Mouse (Mus musculus): ENCODE results near the gene Shroom3.

Gene Shroom3

GRCm38 (mm10) chr5:92751488-92751887, 68.3 kb downstream of the Shroom3 start:
- DNase-seq (ENCODE audit: low read depth, low spot score), result no peak

- no peak for DNase-seq (ENCODE audit: low read depth, low spot score)
These were observed 72.1 kb downstream of the Shroom3 start for GRCm38 (mm10) chr5:92755241-92755775.

- DNase-seq (ENCODE audit: low read depth, low spot score), result no peak
These were observed 76.0 kb downstream of the Shroom3 start for GRCm38 (mm10) chr5:92759156-92759745.

DNA sequence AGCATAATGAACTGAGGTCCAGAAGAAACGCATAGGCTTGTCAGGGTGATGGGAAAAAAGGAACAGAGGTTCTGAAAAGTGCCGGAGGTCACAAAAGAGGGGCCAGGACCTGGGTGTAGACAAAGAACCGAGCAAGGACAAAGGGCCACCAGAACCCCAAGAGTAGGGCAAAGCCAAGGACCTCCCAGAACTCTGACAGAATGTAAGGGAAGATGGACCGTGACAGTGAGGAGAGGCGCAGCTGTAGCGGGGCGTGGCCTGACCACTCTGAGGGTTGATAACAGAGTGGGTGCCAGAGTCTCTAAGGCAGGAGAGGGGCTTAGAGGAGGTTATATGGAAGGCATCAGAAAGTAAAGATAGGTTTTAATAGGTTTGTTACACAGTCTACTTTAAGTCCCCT, 77.3 kb downstream of the Shroom3 start:
- no peak for DNase-seq (ENCODE audit: low read depth, low spot score)

- DNase-seq (ENCODE audit: low read depth, low spot score), result no peak
These were observed 78.5 kb downstream of the Shroom3 start for GRCm38 (mm10) chr5:92761615-92762353.

DNA sequence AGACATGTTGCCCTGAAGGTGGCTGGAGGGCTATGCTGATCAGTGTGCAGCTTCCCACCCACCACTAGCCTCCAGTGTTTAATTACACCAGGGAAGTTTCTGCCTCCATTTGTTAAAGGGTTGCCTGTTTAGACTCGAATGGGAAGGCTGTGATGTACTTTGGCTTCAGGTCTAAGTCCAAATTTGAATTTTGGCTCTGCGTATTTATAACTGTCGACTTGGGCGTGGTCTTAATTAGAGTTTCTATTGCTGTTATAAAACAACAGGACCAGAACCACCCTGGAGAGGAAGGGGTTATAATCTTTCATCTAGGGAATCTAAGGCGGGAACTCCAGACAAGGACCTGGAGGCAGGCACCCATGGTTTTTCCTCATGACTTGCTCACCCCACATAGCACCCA, 79.2 kb downstream of the Shroom3 start:
- no peak for DNase-seq (ENCODE audit: low read depth, low spot score)

- no peak for DNase-seq (ENCODE audit: low read depth, low spot score)
These were observed 80.3 kb downstream of the Shroom3 start for GRCm38 (mm10) chr5:92763546-92763952.

- DNase-seq (ENCODE audit: low read depth, low spot score), result no peak
These were observed 83.1 kb downstream of the Shroom3 start for GRCm38 (mm10) chr5:92766301-92766700.

GRCm38 (mm10) chr5:92767194-92767777, 84.1 kb downstream of the Shroom3 start:
- no peak for DNase-seq (ENCODE audit: low read depth, low spot score)

GRCm38 (mm10) chr5:92767857-92768291, 84.6 kb downstream of the Shroom3 start:
- DNase-seq (ENCODE audit: low read depth, low spot score), result no peak

DNA sequence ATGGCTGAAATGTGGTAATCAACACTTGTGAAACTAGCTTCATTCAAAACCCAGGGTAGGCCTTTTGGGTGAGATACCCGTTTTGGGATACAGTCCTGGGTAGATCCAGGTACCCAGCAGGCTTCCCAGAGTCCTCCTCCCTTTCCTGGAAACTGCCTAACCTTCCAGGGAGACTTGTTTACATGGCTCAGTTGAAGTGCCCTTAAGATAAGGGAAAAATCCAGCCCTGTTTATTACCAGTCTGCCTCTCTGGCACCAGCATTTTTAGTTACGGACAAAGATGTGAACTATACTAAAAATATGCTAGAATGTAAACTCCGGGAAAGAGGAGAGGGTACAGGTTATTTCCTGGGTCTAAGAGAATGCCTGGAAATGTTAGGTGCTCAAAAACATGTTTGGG, 90.6 kb downstream of the Shroom3 start:
- DNase-seq (ENCODE audit: low read depth, low spot score), result no peak

DNA sequence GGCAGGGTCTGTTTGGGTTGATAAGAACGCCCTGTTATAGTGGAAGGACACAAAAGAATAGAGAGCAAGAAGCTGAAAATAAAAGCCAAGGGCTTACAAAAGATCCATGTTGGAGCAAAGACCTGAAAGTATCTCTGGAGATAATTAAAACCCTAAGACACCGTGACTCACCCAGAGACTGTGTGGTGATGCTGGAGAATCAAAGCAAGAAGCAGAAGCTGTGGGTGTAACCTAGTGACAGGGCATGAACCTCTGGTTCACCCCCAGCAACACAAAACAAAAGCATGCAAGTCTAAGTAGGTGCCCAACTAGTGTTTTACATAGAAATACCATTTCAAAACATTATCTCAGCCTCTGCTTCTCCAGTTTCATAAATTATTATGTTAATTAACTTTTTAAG, 91.2 kb downstream of the Shroom3 start:
- DNase-seq (ENCODE audit: low read depth, low spot score), result no peak

- no peak for DNase-seq (ENCODE audit: low read depth, low spot score)
These were observed 91.7 kb downstream of the Shroom3 start for GRCm38 (mm10) chr5:92774893-92775292.

GRCm38 (mm10) chr5:92778395-92778794, 95.2 kb downstream of the Shroom3 start:
- DNase-seq (ENCODE audit: low read depth, low spot score), result no peak

- no peak for DNase-seq (ENCODE audit: low read depth, low spot score)
These were observed 97.8 kb downstream of the Shroom3 start for GRCm38 (mm10) chr5:92781082-92781481.

DNA sequence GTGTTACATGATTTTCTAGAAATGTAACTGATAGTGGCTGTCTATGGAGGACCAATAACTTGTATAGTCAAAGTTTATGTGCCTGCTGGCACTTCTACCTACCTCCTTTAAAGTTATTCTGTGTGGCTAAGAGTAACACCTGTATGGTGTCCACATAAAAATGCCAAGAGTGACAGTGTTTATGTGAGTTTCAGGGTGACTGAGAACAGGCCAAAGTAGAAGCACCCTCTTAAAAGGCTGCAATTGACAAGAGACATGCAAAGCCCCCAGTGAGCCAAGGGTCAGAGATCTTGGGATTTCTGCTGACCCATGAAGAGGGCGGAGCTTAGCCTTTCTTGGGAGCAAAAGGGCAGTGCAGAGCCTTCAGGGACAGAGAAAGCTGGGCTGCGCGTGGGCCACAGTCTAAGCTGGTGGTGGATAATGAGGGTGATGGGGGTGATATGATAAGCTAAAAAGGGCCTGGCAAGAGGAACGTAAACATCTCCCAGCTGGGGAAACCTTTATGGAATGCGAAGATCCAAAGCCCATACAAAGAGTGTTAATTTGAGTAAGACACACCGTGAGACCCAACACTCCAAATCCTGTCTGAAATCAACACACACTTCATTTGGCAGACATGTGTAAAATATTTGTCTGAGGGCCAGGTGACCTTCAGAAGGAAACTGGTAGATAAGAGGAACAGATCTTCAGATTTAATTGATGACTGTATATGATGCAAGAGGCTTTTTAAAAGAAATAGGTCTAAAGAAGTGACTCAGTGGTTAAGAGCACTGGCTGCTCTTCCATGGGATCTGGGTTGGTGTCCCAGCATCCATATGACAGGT, 101.0 kb downstream of the Shroom3 start:
- DNase-seq (ENCODE audit: low read depth, low spot score), result no peak

- DNase-seq (ENCODE audit: low read depth, low spot score), result no peak
These were observed 102.7 kb downstream of the Shroom3 start for GRCm38 (mm10) chr5:92785870-92786436.

DNA sequence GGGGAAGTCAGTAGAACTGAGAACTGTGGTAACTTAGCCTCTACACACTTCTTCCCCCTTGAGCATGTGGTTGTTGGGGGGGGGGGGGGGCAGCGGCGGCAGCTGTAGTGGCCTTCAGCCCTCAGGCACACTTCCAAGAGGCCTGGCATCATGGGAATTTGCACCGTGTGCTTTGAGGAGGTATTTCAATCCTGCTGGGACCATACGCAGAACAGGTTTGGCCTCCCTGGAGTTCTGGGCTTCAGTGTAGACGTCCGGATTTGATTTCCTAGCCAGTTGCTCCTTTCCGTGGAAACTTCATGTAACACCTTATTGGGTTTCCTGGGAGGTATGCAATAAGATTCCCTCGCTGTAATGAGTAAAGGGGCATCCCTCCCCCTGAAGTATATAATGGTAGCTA, 105.8 kb downstream of the Shroom3 start:
- DNase-seq (ENCODE audit: low read depth, low spot score), result no peak

- DNase-seq (ENCODE audit: low read depth, low spot score), result no peak
These were observed 113.1 kb downstream of the Shroom3 start for GRCm38 (mm10) chr5:92796089-92796990.

DNA sequence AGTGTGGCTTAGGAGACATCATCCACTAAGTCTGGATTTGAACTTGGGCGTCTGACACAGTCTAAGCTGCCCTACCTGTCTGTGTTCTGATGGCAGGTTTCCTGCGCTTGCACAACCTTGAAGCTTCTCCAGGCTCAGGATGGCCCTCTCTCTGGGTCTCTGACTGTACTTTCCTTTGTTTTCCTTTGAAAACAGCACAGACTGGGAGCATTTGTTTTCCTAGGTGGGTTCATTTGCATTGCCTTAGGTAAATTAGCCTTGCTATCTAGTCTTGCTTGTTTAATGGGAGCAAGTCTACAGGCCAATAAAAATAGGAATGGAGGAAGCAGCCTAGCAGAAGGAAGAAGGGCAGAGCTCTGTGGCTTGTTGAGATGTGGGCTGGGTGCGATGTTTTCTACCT, 114.7 kb downstream of the Shroom3 start:
- DNase-seq (ENCODE audit: low read depth, low spot score), result no peak

All from brain, embryonic 18.5 days (tissue).